Mouse (Mus musculus): Measurements from ENCODE around the gene Olfr171. TPM values are rescaled to one million over a fixed set of nuclear protein-coding genes. Genes with fewer than 3 reads are reported as not detected.

Gene Olfr171
- not detected in 2 replicates for polyA plus RNA-seq (2015; fragmentation: Nextera tagmentation; extraction: Ambion mirVana)

DNA sequence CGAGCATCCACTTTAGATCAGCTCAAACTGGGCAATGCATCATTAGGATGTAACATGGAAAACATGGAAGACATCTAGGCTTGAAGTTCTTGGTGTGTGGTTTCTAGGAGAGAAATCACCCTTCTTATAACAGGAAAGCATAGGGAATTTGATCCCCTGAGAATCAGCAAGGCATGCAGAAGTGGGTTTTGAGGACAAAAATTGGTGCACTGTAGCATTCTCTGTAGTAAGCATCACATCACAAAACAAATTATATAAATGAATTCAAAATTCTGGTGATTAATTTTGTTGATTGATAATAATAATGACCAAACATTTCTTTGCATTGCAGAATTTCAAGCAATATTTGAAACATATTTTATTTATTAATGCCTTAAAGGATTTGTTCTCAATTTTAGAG lies at the start of gene Olfr171:
Gene Olfr171, minus strand, starts transcription at position 101 of the 400 bp plus-strand sequence.

DNA sequence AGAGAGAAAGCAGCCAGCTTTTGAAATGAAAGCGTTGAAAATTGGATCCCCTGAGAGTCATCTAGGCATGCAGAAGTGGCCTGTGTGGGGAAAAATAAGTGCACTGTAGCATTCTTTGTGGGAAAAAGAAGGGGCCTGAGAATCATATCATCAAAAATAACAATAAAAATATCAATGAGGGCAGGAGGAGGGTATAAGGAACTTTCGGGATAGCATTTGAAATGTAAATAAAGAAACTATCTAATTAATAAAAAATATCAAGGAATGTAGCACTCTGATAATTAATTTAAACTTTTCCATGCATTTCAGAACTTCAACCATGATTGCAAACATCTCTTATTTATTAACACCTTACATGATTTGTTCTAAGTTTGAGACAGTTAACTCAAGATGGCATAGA lies 17.9 kb downstream of the Olfr171 start, which contains the start of gene Olfr170:
Gene Olfr170, minus strand, starts transcription at position 101 of the 400 bp plus-strand sequence.

Other genes with a start within 250 kb of the Olfr171 start
- gene Olfr165, start 206.8 kb downstream of the Olfr171 start, polyA plus RNA-seq (2015; fragmentation: Nextera tagmentation; extraction: Ambion mirVana), result not detected in 2 replicates
- not detected in 2 replicates for gene Olfr166, start 146.2 kb downstream of the Olfr171 start, polyA plus RNA-seq (2015; fragmentation: Nextera tagmentation; extraction: Ambion mirVana)
- gene Olfr167, start 107.7 kb downstream of the Olfr171 start, polyA plus RNA-seq (2015; fragmentation: Nextera tagmentation; extraction: Ambion mirVana), result not detected in 2 replicates
- not detected in 2 replicates for gene Olfr168, start 94.4 kb downstream of the Olfr171 start, polyA plus RNA-seq (2015; fragmentation: Nextera tagmentation; extraction: Ambion mirVana)
- not detected in 2 replicates for gene Olfr169, start 58.1 kb downstream of the Olfr171 start, polyA plus RNA-seq (2015; fragmentation: Nextera tagmentation; extraction: Ambion mirVana)
- gene Olfr170, start 18.0 kb downstream of the Olfr171 start, polyA plus RNA-seq (2015; fragmentation: Nextera tagmentation; extraction: Ambion mirVana), result not detected in 2 replicates
- 0.04 TPM in 1 of 2 replicates, not detected in the other for gene Lamp3, start 76.5 kb upstream of the Olfr171 start, polyA plus RNA-seq (2015; fragmentation: Nextera tagmentation; extraction: Ambion mirVana)
- 2.7 and 3.6 TPM in 2 replicates for gene B3gnt5, start 130.3 kb upstream of the Olfr171 start, polyA plus RNA-seq (2015; fragmentation: Nextera tagmentation; extraction: Ambion mirVana)

Data from spleen, postnatal 0 days (tissue).